Mouse (Mus musculus): Measurements from ENCODE around the gene Bms1.

Bms1 gene

DNA sequence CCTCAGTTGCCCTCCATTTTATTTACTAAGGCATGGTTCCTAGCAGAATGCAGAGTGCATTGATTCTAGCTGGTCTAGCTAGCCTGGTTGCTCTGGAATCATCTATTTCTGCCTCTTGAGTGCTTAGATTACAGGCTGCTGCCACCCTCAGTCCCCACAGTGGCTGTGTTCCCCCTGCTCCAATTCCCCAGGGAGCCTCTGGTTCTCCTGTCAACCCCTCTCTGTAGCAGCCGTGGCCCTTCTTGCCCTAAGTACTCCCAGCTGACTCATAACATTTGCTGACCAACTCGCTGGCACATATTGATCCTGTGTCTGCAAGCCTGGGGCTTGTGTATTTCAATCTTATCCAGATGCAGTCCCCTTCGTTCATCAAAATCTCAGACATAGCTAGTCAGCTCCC lies 53.1 kb downstream of the Bms1 start:
- DNase-seq (ENCODE audit: low spot score in 2 of 2): no peak

DNA sequence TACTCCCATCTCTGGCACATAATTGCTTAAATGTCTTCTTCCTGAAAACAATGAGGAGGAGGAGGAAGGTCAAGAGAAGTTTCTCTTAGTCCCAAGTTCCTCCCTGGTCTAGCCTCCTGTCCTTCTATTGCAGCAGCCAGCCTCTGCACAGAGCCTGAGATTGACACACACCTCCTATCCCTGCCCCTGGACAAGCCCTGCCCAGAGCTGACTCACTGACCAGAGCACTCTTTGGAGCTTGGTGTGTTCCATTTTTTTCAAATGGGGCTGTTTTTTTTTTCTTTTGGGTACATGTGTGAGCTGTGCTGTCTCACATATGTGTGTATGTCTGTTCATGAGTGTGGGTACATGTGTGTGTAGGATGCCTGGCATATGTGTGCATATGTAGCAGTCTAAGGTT lies 53.5 kb downstream of the Bms1 start:
- DNase-seq (ENCODE audit: low spot score in 2 of 2): no peak

DNA sequence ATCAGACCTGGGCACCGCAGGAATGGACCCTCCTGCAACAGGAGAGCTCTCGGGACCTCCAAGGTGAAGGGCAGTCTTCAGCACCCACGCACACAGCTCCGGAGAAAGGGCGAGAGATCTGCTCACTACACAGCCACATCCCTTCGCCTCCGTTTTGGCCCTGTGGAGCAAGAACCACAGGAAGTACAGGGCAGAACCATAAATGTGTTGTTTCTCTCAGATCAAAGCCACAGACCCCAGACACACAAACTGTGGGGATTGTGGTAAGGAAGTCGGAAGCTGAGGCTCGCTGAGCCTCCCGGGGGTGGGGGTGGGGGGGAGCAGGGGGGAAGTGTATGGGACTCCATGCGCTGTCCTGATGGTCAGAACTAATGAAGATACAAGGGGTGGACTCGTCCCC lies 68.9 kb downstream of the Bms1 start:
- no peak for DNase-seq (ENCODE audit: low spot score in 2 of 2)

DNA sequence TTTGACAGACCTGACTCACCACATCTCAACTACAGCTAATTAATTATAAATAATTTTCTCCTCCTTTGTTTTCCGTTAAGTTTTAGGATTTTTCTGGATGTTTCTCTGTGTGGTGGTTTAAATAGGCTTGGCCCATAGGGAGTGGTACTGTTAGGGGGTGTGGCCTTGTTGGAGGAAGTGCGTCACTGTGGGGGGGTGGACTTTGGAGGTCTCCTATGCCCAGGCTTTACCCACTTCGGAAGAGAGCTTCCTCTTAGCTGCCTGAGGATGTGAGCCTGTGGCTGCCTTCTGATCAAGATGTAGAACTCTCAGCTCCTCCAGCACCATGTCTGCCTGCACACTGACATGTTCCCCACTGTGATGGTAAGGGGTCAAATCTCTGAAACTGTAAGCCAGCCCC lies 71.1 kb downstream of the Bms1 start:
- no peak for DNase-seq (ENCODE audit: low spot score in 2 of 2)

DNA sequence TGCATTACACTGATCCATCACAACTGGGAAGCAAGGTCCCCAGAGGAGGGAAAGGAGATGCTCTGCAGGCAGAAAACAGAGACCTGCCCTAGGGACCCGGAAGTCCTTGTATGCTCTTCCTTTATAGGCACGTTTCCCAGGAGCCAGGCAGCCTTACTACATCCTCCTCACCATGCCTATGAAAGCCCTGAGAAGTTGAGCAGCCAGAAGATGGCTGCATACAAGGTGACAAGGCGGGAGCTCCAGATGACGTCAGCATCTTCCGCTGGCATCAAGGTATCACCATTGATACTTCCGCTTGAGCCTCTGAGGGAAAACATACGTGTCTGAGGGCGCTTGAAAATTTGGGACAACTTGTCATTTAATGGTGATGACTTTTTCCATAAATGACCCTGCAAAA lies 72.0 kb downstream of the Bms1 start:
- no peak for DNase-seq (ENCODE audit: low spot score in 2 of 2)

DNA sequence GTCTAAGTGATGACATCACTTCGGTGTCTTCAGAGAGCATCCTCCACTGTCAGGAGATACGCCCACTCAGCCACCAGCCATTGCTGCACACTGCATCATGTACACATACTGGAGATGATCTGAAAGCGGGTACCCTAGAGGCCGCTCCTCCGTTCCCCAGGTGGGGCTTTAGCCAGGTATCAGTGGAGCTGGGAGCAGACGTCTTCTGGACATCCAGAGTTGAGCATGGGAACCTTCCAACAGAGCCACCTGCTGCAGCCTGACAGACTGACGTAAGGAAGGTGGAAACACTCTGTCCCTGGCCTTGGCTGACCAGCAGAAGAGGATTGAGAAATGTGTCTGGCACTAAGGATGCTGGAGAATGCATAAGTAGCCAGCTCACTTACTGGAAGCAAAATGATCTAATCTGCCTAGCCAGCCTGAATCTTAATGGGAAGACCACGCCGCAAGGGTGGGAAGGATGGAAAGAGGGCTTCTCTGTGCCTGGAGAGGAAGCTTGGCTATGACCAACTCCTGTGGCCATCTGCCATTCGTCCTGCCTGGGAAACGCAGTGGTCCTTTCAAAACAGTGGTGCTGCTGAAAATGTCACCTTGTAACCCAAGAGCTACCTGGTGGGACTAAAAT lies 77.3 kb downstream of the Bms1 start:
- DNase-seq (ENCODE audit: low spot score in 2 of 2): no peak

DNA sequence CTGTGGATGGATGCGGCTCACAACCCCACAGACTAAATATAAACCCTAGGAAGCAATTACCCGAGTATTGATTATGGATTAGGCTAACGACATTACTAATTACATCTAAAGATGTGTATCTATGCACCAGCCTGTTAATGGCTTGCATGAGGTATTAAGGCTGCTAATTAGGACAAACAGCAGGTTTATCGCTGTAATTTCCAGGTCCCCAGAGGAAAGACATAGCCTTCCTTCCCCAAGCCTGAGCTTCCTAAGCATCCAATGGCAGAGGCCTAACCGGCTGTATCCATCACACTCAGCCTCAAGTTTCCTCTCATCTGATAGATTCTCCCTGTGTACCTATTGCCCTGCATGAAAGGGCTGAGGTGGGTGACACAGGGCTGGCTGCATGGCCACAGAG lies 81.6 kb downstream of the Bms1 start:
- no peak for DNase-seq (ENCODE audit: low spot score in 2 of 2)

DNA sequence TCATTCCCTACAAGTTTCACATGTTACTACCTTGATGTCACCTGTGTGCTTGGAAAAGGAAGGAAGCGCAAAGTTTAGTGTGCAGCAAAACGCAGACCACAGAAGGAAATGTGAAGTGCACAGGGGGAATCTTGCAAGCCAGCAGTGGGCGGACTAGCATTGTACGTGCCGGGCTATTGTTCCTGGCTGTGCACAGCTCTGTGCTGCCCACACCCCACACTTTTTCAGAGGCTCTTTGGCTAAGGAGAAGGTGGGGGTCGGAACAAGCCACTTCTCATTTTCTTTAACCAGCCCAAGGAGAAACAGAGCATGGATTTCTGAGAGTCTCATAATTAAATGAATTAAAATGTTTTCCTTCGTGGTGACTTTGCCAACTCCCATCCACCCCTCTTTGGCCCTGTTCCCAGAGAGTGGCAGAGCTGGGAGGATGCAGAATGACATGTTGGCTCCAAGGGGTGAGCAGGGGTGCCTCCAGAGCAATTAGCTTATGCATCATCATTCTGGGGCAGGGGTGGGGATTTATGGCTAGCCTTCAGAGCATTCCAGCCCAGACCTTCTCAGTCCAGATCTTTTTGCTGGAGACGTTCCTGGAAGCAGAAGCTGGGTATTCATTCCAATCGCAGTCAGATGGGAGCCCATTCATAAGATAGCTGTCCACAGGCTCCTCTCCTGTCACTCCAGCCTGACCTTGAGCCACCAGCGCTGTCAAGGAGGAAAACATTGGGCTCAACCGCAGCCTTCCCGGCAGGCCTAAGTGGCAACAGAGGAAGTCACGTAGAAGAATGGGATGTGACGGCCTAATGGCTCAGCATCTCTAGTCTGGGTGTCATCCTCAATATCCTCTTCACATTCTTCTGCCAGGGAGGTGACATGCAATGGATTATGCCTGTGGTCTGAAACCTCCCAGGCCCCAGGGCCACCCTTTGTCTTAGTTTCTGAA lies 82.5 kb downstream of the Bms1 start:
- DNase-seq (ENCODE audit: low spot score in 2 of 2): no peak

DNA sequence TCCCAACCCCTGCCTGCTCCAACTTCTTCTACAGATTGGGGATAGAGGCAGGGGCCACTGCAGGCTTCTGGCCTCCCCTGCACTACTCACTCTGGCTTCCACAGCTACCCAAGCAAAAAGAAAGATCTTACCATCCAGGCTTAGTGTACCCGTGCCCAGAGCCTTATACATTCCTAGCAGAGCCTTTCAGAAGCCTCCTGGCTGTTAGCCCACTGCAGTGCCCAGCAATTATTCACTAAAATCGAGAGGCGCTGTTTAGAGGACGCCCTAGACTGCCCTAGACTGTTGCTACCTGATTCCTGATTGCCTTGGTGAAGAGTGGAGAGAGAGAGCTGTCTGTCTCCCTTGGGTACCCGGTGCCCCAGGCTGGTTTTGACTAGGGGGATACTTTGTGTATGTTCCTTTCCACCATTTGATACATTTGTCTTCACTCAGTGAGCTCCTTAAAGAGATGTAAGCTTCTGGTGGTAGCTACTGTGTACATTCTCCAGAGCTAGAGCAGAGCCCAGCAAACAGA lies 83.3 kb downstream of the Bms1 start:
- DNase-seq (ENCODE audit: low spot score in 2 of 2): no peak

DNA sequence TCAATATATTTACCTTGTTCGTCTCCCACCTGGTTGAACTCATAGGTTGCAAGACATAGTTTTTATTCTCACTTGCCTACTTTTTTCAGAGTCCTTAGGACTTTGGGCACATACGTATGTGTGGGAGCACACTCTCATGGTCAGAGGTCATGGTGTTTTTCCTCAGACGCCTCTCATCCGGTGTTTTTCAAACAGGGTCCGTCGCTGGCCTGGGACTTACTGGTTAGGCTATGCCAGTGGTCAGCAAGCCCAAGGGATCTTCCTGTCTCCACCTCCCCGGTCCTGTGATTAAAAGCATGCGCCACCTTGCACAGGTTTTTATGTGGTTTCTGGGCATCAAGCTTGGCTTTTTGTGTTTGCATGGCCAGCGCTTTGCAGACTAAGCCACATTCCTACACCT lies 85.4 kb downstream of the Bms1 start:
- no peak for DNase-seq (ENCODE audit: low spot score in 2 of 2)

Data from urinary bladder, adult 18-20 months (tissue).